Mouse (Mus musculus) stomach, postnatal 0 days (tissue): ENCODE measurements around the gene Slc34a1.

ENCODE experiments used
- CTCF ChIP-seq: IDR thresholded peaks from 2 replicates; pipeline ENCODE4 v1.5.1; 2016; ENCODE audit warnings: antibody characterized with exemption, low read depth, mild to moderate bottlenecking, moderate library complexity
- EP300 ChIP-seq: optimal IDR thresholded peaks from 2 replicates; pipeline ENCODE3; 2016; ENCODE audit warnings: antibody characterized with exemption

GRCm38 (mm10) chr13:55398088-55398487, at the start of gene Slc34a1:
- TF ChIP-seq CTCF (no peak), EP300 (no peak)
